Mouse (Mus musculus): ENCODE data around the gene Baiap3. TPM values are rescaled to one million over a fixed set of nuclear protein-coding genes. Genes with fewer than 3 reads are reported as not detected.

Baiap3 gene
- 1 to 10 TPM in 1 of 2 experiments, under 1 TPM in 1; 0.81 to 1.7 TPM for total RNA-seq (2023)

GRCm38 (mm10) chr17:25256140-25256754, at the start of gene Baiap3:
Gene Baiap3, minus strand, starts transcription at chr17:25256364.

GRCm38 (mm10) chr17:25298094-25298493, 41.9 kb upstream of the Baiap3 start, which contains the start of gene Prss34:
Gene Prss34, plus strand, starts transcription at chr17:25298394.

GRCm38 (mm10) chr17:25274571-25275346, 18.6 kb upstream of the Baiap3 start, which contains the start of gene Ube2i:
Gene Ube2i, minus strand, starts transcription at chr17:25274622.

GRCm38 (mm10) chr17:25239695-25240636, 16.2 kb downstream of the Baiap3 start, which contains the start of the genes Gnptg and Tsr3:
Gene Gnptg, minus strand, starts transcription at chr17:25240124.
Gene Tsr3, plus strand, starts transcription at chr17:25240170.

Other genes with a start within 250 kb of the Baiap3 start
- gene Cramp1l, start 240.6 kb downstream of the Baiap3 start, total RNA-seq (2023) = 10 to 100 TPM; 32.5 to 47.2 TPM
- 10 to 100 TPM; 17.7 to 18.3 TPM for gene Ift140, start 240.3 kb downstream of the Baiap3 start, total RNA-seq (2023)
- not detected for gene Tmem204, start 172.8 kb downstream of the Baiap3 start, total RNA-seq (2023)
- 10 to 100 TPM; 14.6 to 15.3 TPM for gene Telo2, start 140.4 kb downstream of the Baiap3 start, total RNA-seq (2023)
- not detected for gene Ptx4, start 135.6 kb downstream of the Baiap3 start, total RNA-seq (2023)
- gene Clcn7, start 123.0 kb downstream of the Baiap3 start, total RNA-seq (2023) = 10 to 100 TPM; 36.7 to 44.1 TPM
- gene Ccdc154, start 93.9 kb downstream of the Baiap3 start, total RNA-seq (2023) = under 1 TPM in 1 of 2 experiments, not detected in 1; 0.39 TPM
- not detected for gene Gm38655, start 80.9 kb downstream of the Baiap3 start, total RNA-seq (2023)
- 1 to 10 TPM; 7.7 to 7.8 TPM for gene BC003965, start 71.8 kb downstream of the Baiap3 start, total RNA-seq (2023)
- gene Unkl, start 68.0 kb downstream of the Baiap3 start, total RNA-seq (2023) = 10 to 100 TPM; 23.5 to 23.7 TPM
- gene Gnptg, start 16.2 kb downstream of the Baiap3 start, total RNA-seq (2023) = 10 to 100 TPM; 19.2 to 22.1 TPM
- gene Tsr3, start 16.2 kb downstream of the Baiap3 start, total RNA-seq (2023) = 10 to 100 TPM; 10.4 to 11.6 TPM
- gene Ube2i, start 18.3 kb upstream of the Baiap3 start, total RNA-seq (2023) = 100 to 1,000 TPM; 288 to 298 TPM
- 10 to 100 TPM in 1 of 2 experiments, 1 to 10 TPM in 1; 6.3 to 11.9 TPM for gene Prss34, start 42.0 kb upstream of the Baiap3 start, total RNA-seq (2023)
- not detected for gene Prss28, start 52.3 kb upstream of the Baiap3 start, total RNA-seq (2023)
- 1 to 10 TPM; 2.1 to 2.6 TPM for gene Prss29, start 62.3 kb upstream of the Baiap3 start, total RNA-seq (2023)
- not detected for gene Tpsab1, start 89.2 kb upstream of the Baiap3 start, total RNA-seq (2023)
- not detected for gene Tpsb2, start 109.9 kb upstream of the Baiap3 start, total RNA-seq (2023)
- not detected for gene Tpsg1, start 112.9 kb upstream of the Baiap3 start, total RNA-seq (2023)
- gene Cacna1h, start 177.4 kb upstream of the Baiap3 start, total RNA-seq (2023) = under 1 TPM; 0.08 to 0.43 TPM
- not detected for gene Tekt4, start 198.3 kb upstream of the Baiap3 start, total RNA-seq (2023)
- not detected for gene Sstr5, start 240.9 kb upstream of the Baiap3 start, total RNA-seq (2023)